Mouse (Mus musculus): Measurements from ENCODE around the gene Lefty1.

DNA sequence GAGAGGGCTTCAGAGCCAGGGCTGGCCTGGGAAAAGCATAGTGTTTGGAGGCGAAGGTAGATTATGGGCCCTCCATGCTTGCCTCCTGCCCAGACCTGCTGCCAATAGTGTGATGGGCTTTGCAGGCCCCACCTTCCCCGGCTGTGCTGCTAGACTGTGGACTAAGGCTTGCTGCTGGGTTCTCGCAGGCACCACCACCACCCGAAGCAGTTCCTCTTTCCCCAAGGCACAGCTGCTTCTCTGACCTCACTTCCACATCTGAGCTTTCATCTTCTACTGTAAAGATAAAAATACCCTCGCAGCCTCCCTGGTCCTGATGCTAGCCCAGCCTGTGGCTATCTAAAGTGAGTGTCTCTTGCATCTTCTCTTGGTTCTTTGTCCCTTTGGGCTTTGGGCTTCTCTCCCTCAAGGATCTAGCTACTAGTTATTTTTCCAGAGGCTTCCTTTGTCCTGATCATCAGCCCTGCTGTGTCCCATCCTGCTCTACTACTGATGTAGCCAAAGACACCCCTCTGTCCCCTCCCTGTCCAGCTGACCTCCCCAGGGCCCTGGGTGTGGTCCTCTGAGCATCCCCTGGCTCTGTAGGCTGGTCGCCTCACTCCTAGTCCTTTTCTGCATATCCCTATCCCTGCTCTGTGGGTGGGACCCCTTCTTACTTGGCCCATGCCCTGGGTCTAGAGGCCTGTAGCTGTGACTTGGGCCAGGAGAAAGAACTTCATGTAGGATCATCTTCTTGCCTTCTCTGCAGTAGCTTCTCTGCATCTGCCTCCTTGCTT, 12.4 kb upstream of the Lefty1 start:
- no peak for TF ChIP-seq EP300 (optimal IDR thresholded peaks at IDR 0.05)
- no peak for TF ChIP-seq CTCF (IDR thresholded peaks at IDR 0.05; ENCODE audit: low read depth)
